Mouse (Mus musculus): ENCODE results near the gene Dtnb. TPM values are rescaled to one million over a fixed set of nuclear protein-coding genes. Genes with fewer than 3 reads are reported as not detected.
"Not testable (repeated sequence)": the region's sequence is repeated elsewhere in the genome, so short reads cannot be mapped to it uniquely, and the experiment has no call there.

The Dtnb gene
- 17.1 and 17.3 TPM in 2 replicates for polyA plus RNA-seq (2015; fragmentation: Nextera tagmentation; extraction: Ambion mirVana)

- Histone ChIP-seq H3K4me2 (ENCODE audit: low read depth, low read length) (peak within 1 kb of the TSS; percentile 90), H3K9ac (ENCODE audit: low read depth, low read length) (peak within 1 kb of the TSS; percentile 88), H3K36me3 (ENCODE audit: control insufficient read depth, insufficient read depth, low read length) (no peaks in the 10 kb centered on the region), H3K27ac (ENCODE audit: low read length) (peak within 1 kb of the TSS; percentile 83), H3K4me1 (ENCODE audit: control insufficient read depth, insufficient read depth, low read length) (peaks cover 17% of the 10 kb centered on the region), H3K4me3 (ENCODE audit: low read length) (peak within 1 kb of the TSS; percentile 94), H3K9me3 (ENCODE audit: control insufficient read depth, low read length) (no peaks in the 10 kb centered on the region), H3K27me3 (replicated peaks; ENCODE audit: control insufficient read depth, insufficient read depth, low read length) (no peaks in the 10 kb centered on the region)
- 2% methylated on average over 62 of the region's 85 CpGs for WGBS
- ATAC-seq = peak; percentile 90
Observed at GRCm38 (mm10) chr12:3571787-3572580, at the start of gene Dtnb. TSS of gene Dtnb (plus strand) at chr12:3572381.

GRCm38 (mm10) chr12:3525536-3525935 lies 46.6 kb upstream of the Dtnb start:
- no peaks in the 10 kb centered on the region for H3K27me3 ChIP-seq (replicated peaks; ENCODE audit: control insufficient read depth, insufficient read depth, low read length)

GRCm38 (mm10) chr12:3535446-3535845 lies 36.7 kb upstream of the Dtnb start:
- H3K9ac ChIP-seq (ENCODE audit: low read depth, low read length); H3K27ac ChIP-seq (ENCODE audit: low read length); H3K4me1 ChIP-seq (ENCODE audit: control insufficient read depth, insufficient read depth, low read length); H3K36me3 ChIP-seq (ENCODE audit: control insufficient read depth, insufficient read depth, low read length); H3K9me3 ChIP-seq (ENCODE audit: control insufficient read depth, low read length); ATAC-seq; H3K27me3 ChIP-seq (replicated peaks; ENCODE audit: control insufficient read depth, insufficient read depth, low read length); H3K4me3 ChIP-seq (ENCODE audit: low read length); H3K4me2 ChIP-seq (ENCODE audit: low read depth, low read length): not testable (repeated sequence)
- 97% methylated on average over 1 of the region's 1 CpGs for WGBS

More at GRCm38 (mm10) chr12:3525536-3525935, 46.6 kb upstream of the Dtnb start:
- Histone ChIP-seq H3K4me1 (ENCODE audit: control insufficient read depth, insufficient read depth, low read length) (no peaks in the 10 kb centered on the region), H3K9ac (ENCODE audit: low read depth, low read length) (no peak overlapping the region), H3K4me2 (ENCODE audit: low read depth, low read length) (no peak overlapping the region), H3K9me3 (ENCODE audit: control insufficient read depth, low read length) (no peaks in the 10 kb centered on the region), H3K4me3 (ENCODE audit: low read length) (no peak overlapping the region), H3K36me3 (ENCODE audit: control insufficient read depth, insufficient read depth, low read length) (no peaks in the 10 kb centered on the region), H3K27ac (ENCODE audit: low read length) (no peak overlapping the region)
- no peak for ATAC-seq
- WGBS = 90% methylated on average over 5 of the region's 5 CpGs

- no peak for ATAC-seq
- no peaks in the 10 kb centered on the region for H3K9me3 ChIP-seq (ENCODE audit: control insufficient read depth, low read length)
- no peak overlapping the region for H3K4me2 ChIP-seq (ENCODE audit: low read depth, low read length)
- H3K36me3 ChIP-seq (ENCODE audit: control insufficient read depth, insufficient read depth, low read length) = no peaks in the 10 kb centered on the region
- no peak overlapping the region for H3K9ac ChIP-seq (ENCODE audit: low read depth, low read length)
- H3K4me1 ChIP-seq (ENCODE audit: control insufficient read depth, insufficient read depth, low read length) = no peaks in the 10 kb centered on the region
- 74% methylated on average over 3 of the region's 3 CpGs for WGBS
- H3K27ac ChIP-seq (ENCODE audit: low read length) = no peak overlapping the region
- H3K27me3 ChIP-seq (replicated peaks; ENCODE audit: control insufficient read depth, insufficient read depth, low read length) = no peaks in the 10 kb centered on the region
- no peak overlapping the region for H3K4me3 ChIP-seq (ENCODE audit: low read length)
Observed at GRCm38 (mm10) chr12:3537616-3538015, 34.6 kb upstream of the Dtnb start.

GRCm38 (mm10) chr12:3538036-3538435 lies 34.1 kb upstream of the Dtnb start:
- no peak for ATAC-seq
- Histone ChIP-seq H3K9ac (ENCODE audit: low read depth, low read length) (no peak overlapping the region), H3K4me2 (ENCODE audit: low read depth, low read length) (no peak overlapping the region), H3K9me3 (ENCODE audit: control insufficient read depth, low read length) (no peaks in the 10 kb centered on the region), H3K4me3 (ENCODE audit: low read length) (no peak overlapping the region), H3K27me3 (replicated peaks; ENCODE audit: control insufficient read depth, insufficient read depth, low read length) (no peaks in the 10 kb centered on the region), H3K27ac (ENCODE audit: low read length) (no peak overlapping the region), H3K36me3 (ENCODE audit: control insufficient read depth, insufficient read depth, low read length) (no peaks in the 10 kb centered on the region), H3K4me1 (ENCODE audit: control insufficient read depth, insufficient read depth, low read length) (no peaks in the 10 kb centered on the region)
- 84% methylated on average over 1 of the region's 1 CpGs for WGBS

- WGBS = 66% methylated on average over 2 of the region's 2 CpGs
- H3K4me3 ChIP-seq (ENCODE audit: low read length) = no peak overlapping the region
- no peak for ATAC-seq
- H3K4me1 ChIP-seq (ENCODE audit: control insufficient read depth, insufficient read depth, low read length) = no peaks in the 10 kb centered on the region
- H3K4me2 ChIP-seq (ENCODE audit: low read depth, low read length) = no peak overlapping the region
- H3K36me3 ChIP-seq (ENCODE audit: control insufficient read depth, insufficient read depth, low read length) = no peaks in the 10 kb centered on the region
- H3K27me3 ChIP-seq (replicated peaks; ENCODE audit: control insufficient read depth, insufficient read depth, low read length) = no peaks in the 10 kb centered on the region
- no peaks in the 10 kb centered on the region for H3K9me3 ChIP-seq (ENCODE audit: control insufficient read depth, low read length)
- H3K27ac ChIP-seq (ENCODE audit: low read length) = no peak overlapping the region
- no peak overlapping the region for H3K9ac ChIP-seq (ENCODE audit: low read depth, low read length)
Observed at GRCm38 (mm10) chr12:3539605-3540004, 32.6 kb upstream of the Dtnb start.

GRCm38 (mm10) chr12:3540871-3541270 lies 31.3 kb upstream of the Dtnb start:
- no peaks in the 10 kb centered on the region for H3K27me3 ChIP-seq (replicated peaks; ENCODE audit: control insufficient read depth, insufficient read depth, low read length)
- H3K27ac ChIP-seq (ENCODE audit: low read length) = no peak overlapping the region
- no peak for ATAC-seq
- no peak overlapping the region for H3K9ac ChIP-seq (ENCODE audit: low read depth, low read length)
- no peaks in the 10 kb centered on the region for H3K36me3 ChIP-seq (ENCODE audit: control insufficient read depth, insufficient read depth, low read length)
- H3K4me1 ChIP-seq (ENCODE audit: control insufficient read depth, insufficient read depth, low read length) = no peaks in the 10 kb centered on the region
- H3K4me3 ChIP-seq (ENCODE audit: low read length) = no peak overlapping the region
- H3K9me3 ChIP-seq (ENCODE audit: control insufficient read depth, low read length) = no peaks in the 10 kb centered on the region
- no peak overlapping the region for H3K4me2 ChIP-seq (ENCODE audit: low read depth, low read length)
- 89% methylated on average over 7 of the region's 7 CpGs for WGBS

GRCm38 (mm10) chr12:3545451-3545850 lies 26.7 kb upstream of the Dtnb start:
- H3K27me3 ChIP-seq (replicated peaks; ENCODE audit: control insufficient read depth, insufficient read depth, low read length) = no peaks in the 10 kb centered on the region
- no peak overlapping the region for H3K4me3 ChIP-seq (ENCODE audit: low read length)
- no peaks in the 10 kb centered on the region for H3K4me1 ChIP-seq (ENCODE audit: control insufficient read depth, insufficient read depth, low read length)
- no peaks in the 10 kb centered on the region for H3K9me3 ChIP-seq (ENCODE audit: control insufficient read depth, low read length)
- 82% methylated on average over 3 of the region's 3 CpGs for WGBS
- no peaks in the 10 kb centered on the region for H3K36me3 ChIP-seq (ENCODE audit: control insufficient read depth, insufficient read depth, low read length)
- H3K27ac ChIP-seq (ENCODE audit: low read length) = no peak overlapping the region
- H3K9ac ChIP-seq (ENCODE audit: low read depth, low read length) = no peak overlapping the region
- H3K4me2 ChIP-seq (ENCODE audit: low read depth, low read length) = no peak overlapping the region
- ATAC-seq = no peak

- Histone ChIP-seq H3K27me3 (replicated peaks; ENCODE audit: control insufficient read depth, insufficient read depth, low read length) (no peaks in the 10 kb centered on the region), H3K36me3 (ENCODE audit: control insufficient read depth, insufficient read depth, low read length) (no peaks in the 10 kb centered on the region), H3K4me2 (ENCODE audit: low read depth, low read length) (no peak overlapping the region), H3K4me3 (ENCODE audit: low read length) (no peak overlapping the region), H3K9me3 (ENCODE audit: control insufficient read depth, low read length) (no peaks in the 10 kb centered on the region), H3K27ac (ENCODE audit: low read length) (no peak overlapping the region), H3K9ac (ENCODE audit: low read depth, low read length) (no peak overlapping the region), H3K4me1 (ENCODE audit: control insufficient read depth, insufficient read depth, low read length) (no peaks in the 10 kb centered on the region)
- no peak for ATAC-seq
- WGBS = 46% methylated on average over 4 of the region's 4 CpGs
Observed at GRCm38 (mm10) chr12:3546121-3546658, 26.0 kb upstream of the Dtnb start.
